Mouse (Mus musculus) liver, postnatal 0 days (tissue): ENCODE measurements at regions not wholly inside any gene's neighbourhood (a gene's known extent, or its start where the extent isn't known, plus 50 kb on each side); places are given as distances from the start of the nearest gene placed in this dataset.

Experiments used
- ATAC-seq: fragments of 200-750 bp; cut with Nextera tagmentation; 2 replicates; pipeline ENCODE4 v1.8.0; 2017; ENCODE audit warnings: mild to moderate bottlenecking, moderate library complexity
- DNase-seq: peaks from one replicate; pipeline ENCODE4 v3.0.0-alpha.2; 2016
- H3K27ac ChIP-seq: fragments of 300-500 bp; sonication (generic); 2 replicates; pipeline ENCODE4 v1.5.1; 2014; ENCODE audit warnings: antibody characterized with exemption, moderate library complexity, mild to moderate bottlenecking, low read depth
- H3K27me3 ChIP-seq: fragments of 300-500 bp; sonication (generic); 2 replicates; pipeline ENCODE4 v1.6.1; 2014; ENCODE audit warnings: low read length, control low read depth, mixed read lengths; ENCODE audit not compliant: insufficient read depth
- H3K36me3 ChIP-seq: fragments of 300-500 bp; sonication (generic); replicated peaks from 2 replicates; pipeline ENCODE4 v1.6.1; 2014; ENCODE audit warnings: mild to moderate bottlenecking, control low read depth, low read length, moderate library complexity, mixed read lengths; ENCODE audit not compliant: insufficient read depth
- H3K4me1 ChIP-seq: fragments of 300-500 bp; sonication (generic); 2 replicates; pipeline ENCODE4 v1.6.1; 2014; ENCODE audit warnings: antibody characterized with exemption, mild to moderate bottlenecking, control low read depth; ENCODE audit not compliant: insufficient read depth
- H3K4me2 ChIP-seq: fragments of 300-500 bp; sonication (generic); 2 replicates; pipeline ENCODE4 v1.6.1; 2014; ENCODE audit warnings: low read depth, mild to moderate bottlenecking, low read length, moderate library complexity, mixed read lengths
- H3K4me3 ChIP-seq: fragments of 300-500 bp; sonication (generic); 2 replicates; pipeline ENCODE4 v1.5.1; 2014; ENCODE audit warnings: low read depth, low read length
- H3K9ac ChIP-seq: fragments of 300-500 bp; sonication (generic); replicated peaks from 2 replicates; pipeline ENCODE4 v1.6.1; 2014; ENCODE audit warnings: mild to moderate bottlenecking, moderate library complexity
- H3K9me3 ChIP-seq: fragments of 300-500 bp; sonication (generic); 2 replicates; pipeline ENCODE4 v1.6.1; 2016; ENCODE audit warnings: mild to moderate bottlenecking, control low read depth, low read length, mixed read lengths
- CTCF ChIP-seq: sonication (generic); IDR thresholded peaks from 2 replicates; pipeline ENCODE4 v1.5.1; 2016; ENCODE audit warnings: antibody characterized with exemption, low read depth
- EP300 ChIP-seq: IDR thresholded peaks from 2 replicates; pipeline ENCODE4 v1.6.1; 2016; ENCODE audit warnings: antibody characterized with exemption, low read depth, mild to moderate bottlenecking
- WGBS: fragments of 180-500 bp; shearing (Covaris S2); extraction: QIAGEN DNeasy Blood & Tissue Kit; methylation state at CpG from one replicate; pipeline ENCODE4 v1.1.7; 2014; ENCODE audit not compliant: insufficient replicate concordance; 5-methylcytosine and 5-hydroxymethylcytosine counted together

DNA sequence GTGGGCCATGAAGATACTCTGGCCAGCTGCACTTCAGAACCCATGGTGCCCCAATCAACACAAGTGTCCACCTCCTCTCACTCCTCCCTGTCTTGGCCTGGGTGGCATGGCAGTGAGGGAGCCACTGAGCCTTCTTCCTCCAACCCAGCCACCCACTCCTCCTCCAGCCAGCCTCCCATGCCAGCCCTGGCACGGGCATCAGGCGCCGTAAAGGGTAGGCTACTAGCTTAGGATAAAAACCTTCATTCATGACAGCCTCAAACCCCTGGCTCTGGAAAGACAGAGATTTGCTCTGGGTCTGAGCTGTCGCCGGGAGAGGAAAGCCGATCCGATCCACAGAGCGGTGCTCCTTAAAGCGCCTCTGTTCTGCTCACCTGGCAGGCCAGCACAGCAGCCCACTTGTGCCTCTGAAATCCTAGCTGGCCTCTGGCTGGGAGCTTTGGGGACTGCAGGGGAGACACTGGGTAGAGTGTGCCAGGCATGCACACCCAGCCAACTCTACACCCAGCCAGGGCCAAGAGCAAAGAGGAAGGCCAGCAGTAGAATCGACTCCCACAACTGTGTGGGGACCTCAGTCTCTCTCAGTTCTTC lies 268.2 kb upstream of the Zmiz1 start:
- H3K4me1 ChIP-seq: no peaks in the 10 kb centered on the region
- ATAC-seq (no peak), DNase-seq (no peak)
- WGBS: 84% methylated on average over 10 of the region's 10 CpGs
- no peak overlapping the region for H3K4me3 ChIP-seq
- no peaks in the 10 kb centered on the region for H3K9me3 ChIP-seq
- TF ChIP-seq CTCF (no peak), EP300 (no peak)
- no peak overlapping the region for H3K9ac ChIP-seq
- H3K27me3 ChIP-seq: no peaks in the 10 kb centered on the region
- no peaks in the 10 kb centered on the region for H3K36me3 ChIP-seq
- no peak overlapping the region for H3K27ac ChIP-seq
- H3K4me2 ChIP-seq: no peak overlapping the region

- TF ChIP-seq CTCF (no peak), EP300 (no peak)
- no peak overlapping the region for H3K9ac ChIP-seq
- no peaks in the 10 kb centered on the region for H3K27me3 ChIP-seq
- ATAC-seq: no peak
- no peak overlapping the region for H3K4me2 ChIP-seq
- DNase-seq: no peak
- 62% methylated on average over 5 of the region's 5 CpGs for WGBS
- no peak overlapping the region for H3K4me3 ChIP-seq
- no peaks in the 10 kb centered on the region for H3K4me1 ChIP-seq
- H3K27ac ChIP-seq: no peak overlapping the region
- no peaks in the 10 kb centered on the region for H3K36me3 ChIP-seq
- no peaks in the 10 kb centered on the region for H3K9me3 ChIP-seq
Observed at GRCm38 (mm10) chr14:25196820-25197219, 262.2 kb upstream of the Zmiz1 start.

- TF ChIP-seq EP300 (no peak), CTCF (no peak)
- no peak overlapping the region for H3K27ac ChIP-seq
- DNase-seq: no peak
Observed at GRCm38 (mm10) chr14:25199900-25200299, 259.1 kb upstream of the Zmiz1 start.

DNA sequence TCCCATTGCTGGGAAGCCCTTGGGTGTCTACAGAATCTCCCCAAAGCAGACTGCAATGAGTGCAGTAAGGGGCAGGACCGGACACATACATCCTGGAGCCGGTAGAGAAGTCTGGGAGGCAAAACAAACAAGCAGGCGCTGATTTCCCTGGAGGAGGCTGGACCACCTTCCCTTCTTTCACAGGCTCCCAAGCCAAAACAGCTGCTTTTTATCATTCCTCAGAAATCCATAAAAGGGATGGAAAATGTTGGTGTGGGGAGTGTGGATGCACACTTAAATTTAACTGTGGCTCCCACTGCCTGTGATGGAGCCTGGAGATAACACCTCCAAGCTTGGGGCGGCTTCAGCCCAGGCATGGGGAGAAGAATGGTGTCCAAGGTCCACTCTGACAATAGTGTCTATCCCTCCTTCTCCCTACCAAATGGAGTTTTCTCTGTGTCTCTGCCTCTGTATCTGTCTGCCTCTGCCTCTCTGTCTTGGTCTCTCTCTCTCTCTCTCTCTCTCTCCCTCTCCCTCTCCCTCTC lies 258.3 kb upstream of the Zmiz1 start:
- H3K4me2 ChIP-seq: no peak overlapping the region
- ATAC-seq (no peak), DNase-seq (no peak)
- no peaks in the 10 kb centered on the region for H3K36me3 ChIP-seq
- 69% methylated on average over 4 of the region's 4 CpGs for WGBS
- no peak overlapping the region for H3K27ac ChIP-seq
- TF ChIP-seq CTCF: no peak
- no peaks in the 10 kb centered on the region for H3K9me3 ChIP-seq
- H3K4me3 ChIP-seq: no peak overlapping the region
- H3K27me3 ChIP-seq: no peaks in the 10 kb centered on the region
- no peak overlapping the region for H3K9ac ChIP-seq
- no peaks in the 10 kb centered on the region for H3K4me1 ChIP-seq

More at GRCm38 (mm10) chr14:25199900-25200299, 259.1 kb upstream of the Zmiz1 start:
- H3K4me2 ChIP-seq: no peak overlapping the region
- no peaks in the 10 kb centered on the region for H3K4me1 ChIP-seq
- no peak for ATAC-seq
- H3K36me3 ChIP-seq: no peaks in the 10 kb centered on the region
- WGBS: 67% methylated on average over 3 of the region's 3 CpGs
- no peak overlapping the region for H3K4me3 ChIP-seq
- no peaks in the 10 kb centered on the region for H3K27me3 ChIP-seq
- no peak overlapping the region for H3K9ac ChIP-seq
- H3K9me3 ChIP-seq: no peaks in the 10 kb centered on the region

GRCm38 (mm10) chr14:25202312-25202711 lies 256.7 kb upstream of the Zmiz1 start:
- TF ChIP-seq CTCF (0 out of 2 replicates have a peak, but pooled peaks have one; percentile 17), EP300 (no peak)
- ATAC-seq (no peak), DNase-seq (no peak)
- Histone ChIP-seq H3K27me3 (no peaks in the 10 kb centered on the region), H3K9me3 (no peaks in the 10 kb centered on the region), H3K9ac (no peak overlapping the region), H3K27ac (no peak overlapping the region), H3K4me2 (no peak overlapping the region), H3K36me3 (no peaks in the 10 kb centered on the region), H3K4me3 (no peak overlapping the region), H3K4me1 (peaks cover 8% of the 10 kb centered on the region; the same call in 1 of the 2 replicates)
- 50% methylated on average over 2 of the region's 2 CpGs for WGBS

- H3K9me3 ChIP-seq: no peaks in the 10 kb centered on the region
- peaks cover 16% of the 10 kb centered on the region for H3K4me1 ChIP-seq
- H3K4me2 ChIP-seq: no peak overlapping the region
- no peak overlapping the region for H3K4me3 ChIP-seq
- no peaks in the 10 kb centered on the region for H3K27me3 ChIP-seq
- WGBS: 72% methylated on average over 5 of the region's 5 CpGs
- no peaks in the 10 kb centered on the region for H3K36me3 ChIP-seq
- TF ChIP-seq CTCF (peak; percentile 19; the same call in 1 of the 2 replicates), EP300 (no peak)
- no peak overlapping the region for H3K9ac ChIP-seq
- ATAC-seq: peak; percentile 53
- DNase-seq: peak; percentile 39
- H3K27ac ChIP-seq: no peak overlapping the region
Observed at GRCm38 (mm10) chr14:25204091-25204490, 254.9 kb upstream of the Zmiz1 start.
